Mouse (Mus musculus) hindbrain, embryonic 10.5 days (tissue): Measurements from ENCODE around the gene Vamp5. TPM values are rescaled to one million over a fixed set of nuclear protein-coding genes. Genes with fewer than 3 reads are reported as not detected.
A peak's percentile ranks its signal among the peaks of the same experiment; 100 is the strongest.

Source experiments
- DNase-seq: peaks from one replicate; pipeline ENCODE4 v3.0.0-alpha.2; 2017; ENCODE audit warnings: low spot score
- H3K27ac ChIP-seq: fragments of 300-500 bp; sonication (generic); 2 replicates; pipeline ENCODE4 v1.5.1; 2016; ENCODE audit warnings: mild to moderate bottlenecking, moderate library complexity
- H3K27me3 ChIP-seq: fragments of 300-500 bp; sonication (generic); 2 replicates; pipeline ENCODE4 v1.6.1; 2016; ENCODE audit warnings: mild to moderate bottlenecking; ENCODE audit not compliant: poor library complexity, insufficient read depth, severe bottlenecking
- H3K36me3 ChIP-seq: fragments of 300-500 bp; sonication (generic); 2 replicates; pipeline ENCODE4 v1.6.1; 2016; ENCODE audit warnings: mild to moderate bottlenecking, moderate library complexity
- H3K4me1 ChIP-seq: fragments of 300-500 bp; sonication (generic); replicated peaks from 2 replicates; pipeline ENCODE4 v1.6.1; 2016; ENCODE audit warnings: mild to moderate bottlenecking
- H3K4me3 ChIP-seq: fragments of 300-500 bp; sonication (generic); 2 replicates; pipeline ENCODE4 v1.5.1; 2016; ENCODE audit warnings: mild to moderate bottlenecking, moderate library complexity
- H3K9me3 ChIP-seq: fragments of 300-500 bp; sonication (generic); 2 replicates; pipeline ENCODE4 v1.6.1; 2016; ENCODE audit warnings: mild to moderate bottlenecking, moderate library complexity
- WGBS: fragments of 180-500 bp; shearing (Covaris S2); methylation state at CpG from one replicate; pipeline ENCODE4 v1.1.7; 2016; 5-methylcytosine and 5-hydroxymethylcytosine counted together
- polyA plus RNA-seq: library from polyadenylated mRNA; unstranded; fragments of >200 nt; fragmentation: Nextera tagmentation; extraction: Ambion mirVana; gene quantifications from 2 replicates; pipeline ENCODE4 v1.2.1, GENCODE M21; 2016

The Vamp5 gene
- polyA plus RNA-seq, 1 experiment from 2014 or later, result 13.6 TPM

DNA sequence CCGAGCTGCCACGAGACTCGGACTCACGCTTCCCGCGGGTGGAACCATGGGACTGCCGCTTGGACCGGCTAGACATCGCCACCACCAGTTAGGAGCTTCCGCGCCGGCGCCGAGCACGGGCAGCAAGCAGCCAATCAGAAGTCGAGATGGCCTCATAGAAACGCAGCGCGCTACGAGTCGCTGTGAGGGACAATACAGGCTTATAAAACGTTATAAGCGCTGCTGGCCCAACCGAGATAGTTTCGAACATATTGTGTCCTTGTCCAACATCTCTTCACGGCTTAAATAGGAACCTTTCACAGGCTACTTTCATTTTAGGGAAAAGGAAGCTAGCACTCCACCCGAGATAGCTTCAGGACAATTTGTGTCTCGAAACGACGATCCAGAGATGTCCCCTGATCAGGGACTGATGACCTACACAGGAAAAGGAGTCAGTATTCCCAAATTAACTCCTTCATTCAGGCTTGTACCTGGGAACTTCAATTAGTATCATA is 35.1 kb downstream of the Vamp5 start, which contains the start of gene Usp39:
Usp39 (minus strand) TSS at position 111 of the 494 bp plus-strand sequence.
- H3K9me3 ChIP-seq, result no peaks in the 10 kb centered on the region
- WGBS, result 1% methylated on average over 30 of the region's 30 CpGs
- peaks cover 53% of the 10 kb centered on the region for H3K4me1 ChIP-seq
- peak; percentile 92 for DNase-seq
- peak within 1 kb of the TSS; percentile 92 for H3K4me3 ChIP-seq
- H3K27ac ChIP-seq, result peak within 1 kb of the TSS; percentile 95
- no peaks in the 10 kb centered on the region for H3K27me3 ChIP-seq
- peaks cover 40% of the 10 kb centered on the region for H3K36me3 ChIP-seq

DNA sequence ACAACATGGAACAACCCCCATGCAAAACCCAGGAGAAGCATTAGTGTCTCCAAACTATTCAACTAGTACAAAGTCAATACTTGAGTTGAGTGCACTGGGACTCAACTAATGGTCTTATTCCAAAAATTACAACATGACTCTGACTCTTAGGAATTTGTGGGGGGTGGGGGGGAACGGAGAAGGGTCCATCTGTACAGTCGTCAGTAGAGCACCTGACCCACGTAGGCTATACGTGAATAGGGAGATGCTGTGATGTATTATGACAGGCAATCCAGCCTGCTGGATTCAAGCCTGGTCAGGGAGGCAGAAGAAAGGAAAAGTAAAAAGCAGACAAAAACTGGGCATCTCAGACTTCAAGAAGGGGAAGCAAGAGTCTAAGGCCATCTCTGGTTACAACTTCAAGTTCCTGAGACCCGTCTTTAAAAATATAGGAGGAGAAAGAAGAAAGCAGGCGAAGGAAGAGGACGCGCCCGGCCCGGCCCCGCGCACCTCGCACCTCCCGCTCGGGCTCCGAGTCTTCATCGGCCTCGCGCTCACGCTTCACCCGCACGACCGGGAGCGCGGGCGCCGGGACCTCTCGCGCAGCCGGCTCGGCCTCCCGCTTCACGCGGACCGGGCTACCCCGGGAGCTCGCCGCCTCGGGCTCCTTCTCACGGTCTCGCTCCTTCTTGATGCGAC is 35.7 kb downstream of the Vamp5 start:
- H3K4me1 ChIP-seq, result peaks cover 53% of the 10 kb centered on the region
- no peaks in the 10 kb centered on the region for H3K27me3 ChIP-seq
- WGBS, result under 1% methylated on average over 42 of the region's 42 CpGs
- H3K36me3 ChIP-seq, result peaks cover 40% of the 10 kb centered on the region
- peak overlapping the region; percentile 92 for H3K4me3 ChIP-seq
- DNase-seq, result no peak
- H3K9me3 ChIP-seq, result no peaks in the 10 kb centered on the region
- H3K27ac ChIP-seq, result peak overlapping the region; percentile 95

DNA sequence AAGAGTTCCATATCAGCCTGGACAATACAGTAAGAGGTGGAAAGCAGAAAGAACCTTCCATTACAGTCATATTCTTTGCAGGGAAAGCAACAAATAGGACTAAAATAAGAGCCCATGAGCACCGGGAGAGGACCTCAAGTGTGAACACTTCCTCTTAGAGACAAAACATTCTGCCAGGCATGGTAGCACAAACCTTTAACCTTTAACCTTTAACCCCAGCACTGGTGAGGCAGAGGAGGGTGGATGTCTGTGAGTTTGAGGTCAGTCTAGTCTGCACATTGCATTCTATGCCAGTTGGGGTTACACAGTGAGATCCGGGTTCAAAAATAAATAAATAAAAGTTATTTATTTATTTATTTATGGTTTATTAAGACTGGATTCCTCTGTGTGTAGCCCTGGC is 39.8 kb downstream of the Vamp5 start:
- Histone ChIP-seq H3K4me3 (no peak overlapping the region), H3K36me3 (peaks cover 68% of the 10 kb centered on the region)

DNA sequence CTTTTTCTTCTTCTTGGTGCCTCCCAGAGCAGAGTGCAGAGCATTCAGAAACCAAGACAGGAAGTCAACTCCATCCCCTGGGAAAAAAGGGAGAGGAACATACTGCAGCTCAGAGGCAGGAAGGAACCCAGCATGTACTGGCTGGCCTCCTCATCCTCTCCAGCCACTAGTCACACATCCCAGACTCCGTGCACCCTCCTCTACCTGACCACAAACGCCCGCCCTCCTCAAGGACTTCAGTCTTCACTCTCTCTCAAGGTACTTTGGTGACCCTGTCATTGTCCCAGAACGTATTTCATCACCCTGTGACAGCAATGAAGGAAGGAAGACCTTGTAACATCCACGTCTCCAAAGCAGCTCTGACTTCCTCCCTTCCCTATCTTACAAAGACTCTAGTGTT is 47.2 kb downstream of the Vamp5 start:
- DNase-seq, result no peak
- Histone ChIP-seq H3K9me3 (no peaks in the 10 kb centered on the region), H3K27ac (no peak overlapping the region), H3K4me1 (no peaks in the 10 kb centered on the region), H3K27me3 (no peaks in the 10 kb centered on the region), H3K36me3 (peaks cover 100% of the 10 kb centered on the region), H3K4me3 (no peak overlapping the region)
- 86% methylated on average over 5 of the region's 5 CpGs for WGBS

More for the DNA sequence above, 39.8 kb downstream of the Vamp5 start:
- H3K9me3 ChIP-seq, result no peaks in the 10 kb centered on the region
- DNase-seq, result no peak
- H3K27ac ChIP-seq, result no peak overlapping the region
- 54% methylated on average over 2 of the region's 2 CpGs for WGBS
- no peaks in the 10 kb centered on the region for H3K27me3 ChIP-seq
- peaks cover 24% of the 10 kb centered on the region for H3K4me1 ChIP-seq

DNA sequence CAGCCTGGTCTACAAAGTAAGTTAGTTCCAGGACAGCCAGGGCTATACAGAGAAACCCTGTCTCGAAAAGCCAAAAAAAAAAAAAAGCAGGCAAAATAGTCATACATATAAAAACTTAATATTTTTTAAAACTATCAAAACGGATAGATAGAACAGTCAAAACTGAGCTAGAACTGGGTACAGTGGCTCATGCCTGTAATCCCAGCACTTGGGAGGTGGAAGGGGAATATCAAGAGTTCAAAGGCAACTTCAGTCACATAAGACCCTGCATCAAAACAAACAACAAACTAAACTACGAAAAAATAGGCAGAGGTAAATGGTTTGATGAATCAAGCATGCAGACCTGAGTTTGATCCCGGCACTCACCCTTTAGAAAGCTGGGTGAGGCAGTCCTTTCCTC is 50.1 kb downstream of the Vamp5 start:
- H3K27ac ChIP-seq, result no peak overlapping the region
- peaks cover 100% of the 10 kb centered on the region for H3K36me3 ChIP-seq
- no peak overlapping the region for H3K4me3 ChIP-seq
- H3K27me3 ChIP-seq, result no peaks in the 10 kb centered on the region
- no peak for DNase-seq
- no peaks in the 10 kb centered on the region for H3K9me3 ChIP-seq
- H3K4me1 ChIP-seq, result no peaks in the 10 kb centered on the region
- 90% methylated on average over 4 of the region's 4 CpGs for WGBS

DNA sequence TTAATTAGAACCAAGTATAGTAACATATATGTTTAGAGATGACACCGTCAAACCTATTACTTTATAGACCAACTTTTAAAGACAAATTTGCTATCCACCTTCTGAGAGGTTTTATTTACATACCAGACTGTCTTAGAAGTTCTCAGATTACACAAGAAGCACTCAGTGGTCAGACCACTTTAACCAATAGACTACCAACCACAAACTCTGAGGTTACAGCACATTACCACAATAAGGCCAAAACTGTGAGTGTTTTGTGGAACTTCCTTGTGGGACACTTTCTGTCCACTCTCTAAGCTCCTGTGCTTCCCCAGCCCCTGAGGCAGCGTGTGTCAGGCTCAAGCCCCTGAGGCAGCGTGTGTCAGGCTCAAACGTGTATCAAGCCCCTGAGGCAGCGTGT is 51.2 kb downstream of the Vamp5 start:
- DNase-seq, result no peak
- Histone ChIP-seq H3K4me3 (no peak overlapping the region), H3K4me1 (no peaks in the 10 kb centered on the region), H3K27ac (no peak overlapping the region), H3K9me3 (no peaks in the 10 kb centered on the region), H3K36me3 (peaks cover 100% of the 10 kb centered on the region), H3K27me3 (no peaks in the 10 kb centered on the region)
- 95% methylated on average over 5 of the region's 5 CpGs for WGBS

DNA sequence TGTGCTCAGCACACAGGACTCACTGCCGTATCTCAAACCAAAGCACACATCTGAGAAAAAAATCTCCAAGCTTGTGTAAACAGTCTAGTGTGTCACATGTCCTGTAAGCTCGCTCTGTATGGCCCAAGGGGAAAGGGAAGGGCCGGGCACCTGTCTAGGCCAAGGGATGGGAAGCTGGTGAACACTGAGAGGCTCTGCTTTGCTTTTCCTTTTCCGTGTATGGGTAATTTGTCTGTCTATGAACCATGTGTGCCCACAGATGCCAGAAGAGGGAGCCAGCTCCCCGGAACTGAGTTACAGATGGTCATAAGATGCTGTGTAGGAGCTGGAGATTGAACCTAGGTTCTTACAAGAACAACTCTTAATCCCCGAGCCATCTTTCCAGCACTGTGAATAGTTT is 54.0 kb downstream of the Vamp5 start:
- 77% methylated on average over 6 of the region's 6 CpGs for WGBS
- no peak overlapping the region for H3K27ac ChIP-seq
- H3K4me1 ChIP-seq, result no peaks in the 10 kb centered on the region
- H3K27me3 ChIP-seq, result no peaks in the 10 kb centered on the region
- DNase-seq, result peak; percentile 16
- H3K4me3 ChIP-seq, result no peak overlapping the region
- H3K36me3 ChIP-seq, result peaks cover 100% of the 10 kb centered on the region
- H3K9me3 ChIP-seq, result no peaks in the 10 kb centered on the region

DNA sequence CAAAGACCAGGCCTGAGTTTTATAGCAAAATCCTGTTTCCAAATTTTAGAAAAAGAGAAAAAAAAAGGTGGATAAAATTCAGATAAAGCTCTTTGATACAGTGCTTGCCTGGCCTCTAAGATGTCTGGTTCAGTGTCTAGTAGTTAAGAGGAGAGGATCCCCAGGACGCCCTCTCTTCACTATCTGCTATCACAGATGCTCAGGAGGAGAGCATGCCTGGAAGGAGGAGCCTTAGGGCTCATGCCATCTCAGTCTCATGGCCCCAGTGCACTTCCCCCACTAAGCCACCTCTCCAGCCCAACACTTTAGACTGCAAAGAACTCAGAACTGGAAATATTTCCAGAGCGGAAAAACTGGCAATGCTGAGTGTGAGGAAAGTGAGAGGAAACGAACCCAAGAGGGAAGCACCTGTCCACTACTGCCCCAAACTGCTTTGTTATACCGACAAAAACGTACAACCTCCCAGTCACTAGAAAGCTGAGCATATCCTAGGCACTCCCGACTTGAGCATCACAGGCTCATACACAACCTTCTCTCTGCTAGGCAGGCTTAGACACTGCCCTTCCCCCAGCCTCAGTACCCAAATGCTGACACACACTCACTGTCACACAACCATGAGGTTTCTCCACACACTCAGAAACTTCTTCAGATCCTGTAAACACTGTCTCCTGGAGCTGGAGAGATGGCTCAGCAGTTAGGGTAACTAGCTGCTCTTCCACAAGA is 56.3 kb downstream of the Vamp5 start:
- Histone ChIP-seq H3K4me3 (no peak overlapping the region), H3K27me3 (no peaks in the 10 kb centered on the region), H3K4me1 (no peaks in the 10 kb centered on the region), H3K36me3 (peaks cover 100% of the 10 kb centered on the region), H3K27ac (no peak overlapping the region), H3K9me3 (no peaks in the 10 kb centered on the region)
- DNase-seq, result no peak
- 89% methylated on average over 6 of the region's 6 CpGs for WGBS

DNA sequence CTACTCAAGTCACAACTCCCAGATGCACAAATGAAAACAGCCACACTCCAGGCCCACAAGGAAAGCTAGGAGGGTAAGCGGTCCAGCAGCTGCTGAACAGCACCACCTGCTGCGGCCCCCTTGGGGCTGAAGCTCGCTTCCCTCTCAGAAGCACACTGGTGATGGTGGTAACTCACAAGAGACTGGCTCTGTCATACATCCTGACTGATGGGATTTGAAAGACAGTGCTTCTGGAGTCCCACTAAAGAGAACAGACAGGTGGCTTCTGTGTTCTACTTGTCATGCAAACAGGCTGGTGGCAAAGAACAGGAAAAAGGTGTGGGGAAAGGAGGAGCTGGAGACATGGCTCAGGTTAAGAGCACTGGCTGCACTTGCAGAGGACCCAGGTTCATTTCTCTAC is 57.3 kb downstream of the Vamp5 start:
- H3K4me1 ChIP-seq, result no peaks in the 10 kb centered on the region
- WGBS, result 90% methylated on average over 3 of the region's 3 CpGs
- no peaks in the 10 kb centered on the region for H3K27me3 ChIP-seq
- no peak overlapping the region for H3K4me3 ChIP-seq
- no peak for DNase-seq
- no peaks in the 10 kb centered on the region for H3K9me3 ChIP-seq
- H3K36me3 ChIP-seq, result peaks cover 100% of the 10 kb centered on the region
- H3K27ac ChIP-seq, result no peak overlapping the region

DNA sequence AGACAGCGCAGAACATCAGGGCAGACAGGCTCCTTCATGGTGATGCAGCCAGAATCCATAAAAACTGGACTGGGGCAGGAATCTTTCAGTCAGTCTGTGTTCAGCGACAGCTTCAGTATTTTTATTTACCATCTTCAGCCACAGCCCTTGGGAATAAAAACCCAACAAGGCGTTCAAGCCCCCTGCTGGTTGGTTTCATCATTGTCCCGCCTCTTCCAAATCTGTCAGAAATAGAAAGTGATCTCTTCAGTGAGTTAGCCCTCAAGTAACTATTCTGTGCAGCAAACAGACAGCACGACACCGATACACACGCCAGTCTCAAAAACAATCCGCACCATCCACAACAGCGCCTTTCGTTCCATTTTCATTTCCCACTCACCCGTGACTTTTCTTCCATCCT is 61.2 kb downstream of the Vamp5 start:
- H3K27ac ChIP-seq, result no peak overlapping the region
- H3K4me3 ChIP-seq, result no peak overlapping the region
- no peak for DNase-seq
- WGBS, result 87% methylated on average over 11 of the region's 11 CpGs
- no peaks in the 10 kb centered on the region for H3K9me3 ChIP-seq
- H3K4me1 ChIP-seq, result no peaks in the 10 kb centered on the region
- no peaks in the 10 kb centered on the region for H3K27me3 ChIP-seq
- peaks cover 97% of the 10 kb centered on the region for H3K36me3 ChIP-seq

Other genes starting within 250 kb of the Vamp5 start
- gene Atoh8, start 144.9 kb downstream of the Vamp5 start, polyA plus RNA-seq, result 15.9 and 16.6 TPM in 2 replicates
- not detected in 2 replicates for gene Sftpb, start 75.9 kb downstream of the Vamp5 start, polyA plus RNA-seq
- 79.7 and 80.3 TPM in 2 replicates for gene Usp39, start 35.3 kb downstream of the Vamp5 start, polyA plus RNA-seq
- gene 0610030E20Rik, start 33.2 kb downstream of the Vamp5 start, polyA plus RNA-seq, result 25.5 and 27.8 TPM in 2 replicates
- 5.7 and 7.0 TPM in 2 replicates for gene Tmem150a, start 25.0 kb downstream of the Vamp5 start, polyA plus RNA-seq
- 110 and 114 TPM in 2 replicates for gene Rnf181, start 13.5 kb downstream of the Vamp5 start, polyA plus RNA-seq
- 40.7 and 43.5 TPM in 2 replicates for gene Vamp8, start 10.2 kb upstream of the Vamp5 start, polyA plus RNA-seq
- gene Ggcx, start 33.8 kb upstream of the Vamp5 start, polyA plus RNA-seq, result 18.5 and 19.6 TPM in 2 replicates
- gene Mat2a, start 59.1 kb upstream of the Vamp5 start, polyA plus RNA-seq, result 320 and 408 TPM in 2 replicates
- 0.15 and 0.21 TPM in 2 replicates for gene Sh2d6, start 141.2 kb upstream of the Vamp5 start, polyA plus RNA-seq
- gene Capg, start 163.9 kb upstream of the Vamp5 start, polyA plus RNA-seq, result 13.4 and 14.1 TPM in 2 replicates
- gene Elmod3, start 217.9 kb upstream of the Vamp5 start, polyA plus RNA-seq, result 13.7 and 15.7 TPM in 2 replicates
- gene Retsat, start 218.0 kb upstream of the Vamp5 start, polyA plus RNA-seq, result 7.7 and 8.5 TPM in 2 replicates
- 32.7 and 34.7 TPM in 2 replicates for gene Tgoln1, start 236.5 kb upstream of the Vamp5 start, polyA plus RNA-seq